Mouse (Mus musculus) NIH3T3 (cell line): ENCODE results near the gene Gmds.

Experiments
- DNase-seq: peaks from one replicate; pipeline ENCODE4 v3.0.0-alpha.2; 2012; ENCODE audit warnings: low read depth

Gmds gene

DNA sequence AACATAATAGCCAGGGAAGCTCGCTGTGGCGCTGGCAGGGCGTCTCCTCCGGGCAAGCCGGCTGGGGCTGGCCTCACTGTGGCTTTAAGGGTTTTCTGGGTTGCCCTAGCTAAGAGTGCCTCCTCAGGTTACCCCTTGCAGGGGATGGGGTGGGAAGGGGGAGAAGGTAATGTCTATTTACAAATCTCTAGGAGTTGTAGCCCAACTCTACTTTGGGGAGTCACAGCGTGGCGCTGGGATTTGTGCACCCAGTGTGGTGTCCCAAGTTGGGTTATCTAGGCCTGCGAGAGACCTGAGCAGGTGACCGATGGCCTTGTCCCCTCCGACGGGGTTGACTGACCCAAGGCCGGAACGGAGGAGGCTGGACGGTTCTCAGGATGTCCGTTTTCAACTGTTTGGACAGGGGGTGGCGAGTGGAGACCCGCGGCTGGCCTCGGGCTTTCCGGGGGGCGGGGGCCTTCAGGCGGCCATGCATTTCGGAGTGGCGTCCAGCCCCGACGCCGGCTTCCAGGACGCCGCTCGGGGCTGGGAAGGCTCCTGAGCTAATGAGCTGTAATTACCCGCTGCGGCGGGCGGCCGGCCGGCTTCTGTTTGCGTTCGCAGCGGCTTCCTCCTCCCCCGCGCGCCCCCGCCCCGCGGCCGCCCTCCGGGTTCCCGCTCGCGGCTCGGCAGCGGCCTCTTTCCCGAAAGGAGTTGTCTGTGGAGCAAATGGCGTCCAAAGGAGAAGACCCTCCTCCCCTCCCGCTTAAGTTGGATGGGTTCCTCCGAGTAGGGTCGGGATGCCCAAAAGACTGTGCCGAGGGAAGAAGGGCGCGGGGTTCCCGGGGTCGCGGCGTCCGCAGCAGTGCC is 527.6 kb downstream of the Gmds start:
- DNase-seq = no peak

DNA sequence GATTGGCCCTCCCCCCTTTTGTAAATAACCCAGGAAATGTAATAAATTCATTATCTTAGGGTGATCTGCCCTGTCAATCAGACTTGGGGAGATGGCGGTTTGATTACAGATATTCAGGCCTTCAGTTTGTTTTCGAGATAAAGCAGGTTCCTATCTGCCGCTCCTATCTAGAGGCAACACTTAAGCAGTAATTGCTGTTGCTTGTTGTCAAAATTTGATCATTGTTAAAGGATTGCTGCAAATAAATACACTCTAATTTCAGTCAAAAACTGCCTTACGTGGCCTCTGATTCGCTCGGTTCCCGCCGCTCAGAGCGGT is 528.2 kb downstream of the Gmds start:
- no peak for DNase-seq

DNA sequence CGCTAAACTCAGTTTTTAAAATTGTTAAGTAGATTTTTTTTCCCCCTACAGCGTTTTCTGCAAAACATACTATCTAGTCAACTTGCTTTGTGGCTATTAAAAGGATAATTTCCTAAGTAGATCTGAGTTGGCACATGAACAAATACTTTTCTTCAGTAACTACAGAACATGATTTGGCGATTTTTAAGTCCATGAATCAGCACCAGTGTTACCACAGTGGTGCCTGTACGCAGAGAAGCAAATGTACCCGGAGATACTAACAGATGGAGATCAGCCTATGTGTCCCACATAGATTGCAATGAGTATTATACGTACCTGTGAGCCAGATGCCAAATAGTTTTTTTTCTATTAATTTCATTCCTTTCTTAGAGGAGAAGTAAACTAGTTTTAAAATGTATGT is 528.8 kb downstream of the Gmds start:
- DNase-seq = peak; percentile 39

DNA sequence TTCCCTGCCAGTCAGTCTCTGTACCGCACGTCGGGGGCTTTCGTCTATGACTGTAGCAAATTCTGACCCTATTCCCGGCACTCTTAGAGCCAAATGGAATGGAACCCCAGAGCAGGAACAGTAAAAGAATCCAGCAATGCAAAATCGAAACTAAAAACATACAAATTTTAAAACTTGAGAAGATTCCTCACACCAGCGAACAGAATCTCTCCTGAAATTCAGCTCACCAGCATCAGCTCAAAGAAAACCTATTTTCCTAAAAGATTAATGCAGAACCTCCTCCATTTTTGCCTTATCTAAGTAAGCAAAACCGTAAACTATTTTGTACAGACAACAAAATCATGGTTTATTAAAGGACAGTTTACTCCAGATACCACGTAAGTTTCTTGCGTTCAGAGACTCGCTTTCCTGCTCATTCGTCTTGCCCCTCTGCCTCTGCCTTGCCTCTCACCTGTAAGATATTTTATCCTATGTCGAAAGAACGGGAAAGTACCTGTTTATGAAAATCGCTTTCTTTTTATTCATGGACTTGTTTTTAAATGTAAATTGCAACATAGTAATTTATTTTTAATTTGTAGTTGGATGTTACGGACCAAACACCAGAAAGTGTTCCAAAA is 529.6 kb downstream of the Gmds start:
- no peak for DNase-seq

DNA sequence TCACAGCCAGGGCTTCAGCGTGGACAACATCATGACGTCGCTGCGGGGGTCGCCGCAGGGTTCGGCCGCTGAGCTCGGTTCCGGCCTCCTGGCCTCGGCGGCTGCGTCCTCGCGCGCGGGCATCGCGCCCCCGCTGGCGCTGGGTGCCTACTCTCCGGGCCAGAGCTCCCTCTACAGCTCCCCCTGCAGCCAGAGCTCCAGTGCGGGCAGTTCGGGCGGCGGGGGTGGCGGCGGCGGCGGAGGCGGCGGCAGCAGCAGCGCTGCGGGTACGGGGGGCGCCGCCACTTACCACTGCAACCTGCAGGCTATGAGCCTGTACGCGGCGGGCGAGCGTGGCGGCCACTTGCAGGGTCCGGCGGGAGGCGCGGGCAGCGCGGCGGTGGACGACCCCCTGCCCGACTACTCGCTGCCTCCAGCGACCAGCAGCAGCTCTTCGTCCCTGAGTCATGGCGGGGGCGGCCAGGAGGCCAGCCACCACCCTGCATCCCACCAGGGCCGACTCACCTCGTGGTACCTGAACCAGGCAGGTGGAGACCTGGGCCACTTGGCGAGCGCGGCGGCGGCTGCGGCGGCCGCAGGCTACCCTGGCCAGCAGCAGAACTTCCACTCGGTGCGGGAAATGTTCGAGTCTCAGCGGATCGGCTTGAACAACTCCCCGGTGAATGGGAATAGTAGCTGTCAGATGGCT is 530.3 kb downstream of the Gmds start:
- peak; percentile 88 for DNase-seq

DNA sequence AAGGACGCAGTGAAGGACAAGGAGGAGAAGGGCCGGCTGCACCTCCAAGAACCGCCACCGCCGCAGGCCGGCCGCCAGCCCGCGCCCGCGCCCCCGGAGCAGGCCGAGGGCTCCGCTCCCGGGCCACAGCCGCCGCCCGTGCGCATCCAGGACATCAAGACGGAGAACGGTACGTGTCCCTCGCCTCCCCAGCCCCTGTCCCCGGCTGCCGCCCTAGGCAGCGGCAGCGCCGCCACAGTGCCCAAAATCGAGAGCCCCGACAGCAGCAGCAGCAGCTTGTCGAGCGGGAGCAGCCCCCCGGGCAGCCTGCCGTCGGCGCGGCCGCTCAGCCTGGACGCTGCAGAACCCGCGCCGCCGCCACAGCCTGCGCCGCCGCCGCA is 530.8 kb downstream of the Gmds start:
- DNase-seq = peak; percentile 47

DNA sequence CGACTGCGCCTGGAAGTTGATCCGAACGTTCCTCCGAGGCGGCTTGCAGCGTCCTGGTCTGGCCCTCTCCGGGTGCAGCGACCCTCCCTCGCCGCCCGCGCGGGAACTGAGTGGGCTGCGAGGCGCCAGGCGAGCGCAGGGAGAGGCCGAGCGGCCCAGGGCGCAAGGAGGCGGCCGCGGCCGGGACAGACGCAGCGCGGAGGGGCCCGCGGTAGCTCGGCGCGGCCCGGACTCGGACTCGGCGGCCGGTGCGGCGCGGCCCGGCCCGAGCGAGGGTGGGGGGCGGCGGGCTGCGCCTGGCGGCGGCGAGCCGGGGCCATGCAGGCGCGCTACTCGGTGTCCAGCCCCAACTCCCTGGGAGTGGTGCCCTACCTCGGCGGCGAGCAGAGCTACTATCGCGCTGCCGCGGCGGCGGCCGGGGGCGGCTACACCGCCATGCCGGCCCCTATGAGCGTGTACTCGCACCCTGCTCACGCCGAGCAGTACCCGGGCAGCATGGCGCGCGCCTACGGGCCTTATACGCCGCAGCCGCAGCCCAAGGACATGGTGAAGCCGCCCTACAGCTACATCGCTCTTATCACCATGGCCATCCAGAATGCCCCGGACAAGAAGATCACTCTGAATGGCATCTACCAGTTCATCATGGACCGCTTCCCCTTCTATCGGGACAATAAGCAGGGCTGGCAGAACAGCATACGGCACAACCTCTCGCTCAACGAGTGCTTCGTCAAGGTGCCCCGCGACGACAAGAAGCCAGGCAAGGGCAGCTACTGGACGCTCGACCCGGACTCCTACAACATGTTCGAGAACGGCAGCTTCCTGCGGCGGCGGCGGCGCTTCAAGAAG is 531.4 kb downstream of the Gmds start:
- peak; percentile 65 for DNase-seq

DNA sequence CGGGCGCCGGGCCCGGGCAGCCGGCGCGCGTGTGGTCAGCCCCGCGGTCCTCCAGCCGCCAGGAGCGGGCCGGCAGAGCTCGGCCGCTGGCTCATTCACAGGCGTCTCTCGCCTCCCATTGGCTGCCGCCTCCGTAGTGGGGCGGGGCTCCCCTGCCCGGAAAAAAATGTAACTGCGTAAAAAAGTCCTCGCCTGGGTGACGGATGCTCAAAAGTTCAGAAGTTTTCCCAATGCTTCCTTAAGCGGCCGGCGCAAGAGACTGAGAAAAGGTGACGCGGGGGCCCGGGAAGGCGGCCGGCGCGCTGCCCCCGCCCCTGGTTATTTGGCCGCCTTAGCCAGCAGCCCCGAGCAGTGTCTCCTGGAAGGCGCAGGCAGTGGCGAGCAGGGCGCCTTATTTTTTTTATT is 532.1 kb downstream of the Gmds start, which contains the start of gene Foxc1:
Foxc1 (plus strand) TSS at position 206 of the 405 bp plus-strand sequence.
- peak; percentile 93 for DNase-seq

DNA sequence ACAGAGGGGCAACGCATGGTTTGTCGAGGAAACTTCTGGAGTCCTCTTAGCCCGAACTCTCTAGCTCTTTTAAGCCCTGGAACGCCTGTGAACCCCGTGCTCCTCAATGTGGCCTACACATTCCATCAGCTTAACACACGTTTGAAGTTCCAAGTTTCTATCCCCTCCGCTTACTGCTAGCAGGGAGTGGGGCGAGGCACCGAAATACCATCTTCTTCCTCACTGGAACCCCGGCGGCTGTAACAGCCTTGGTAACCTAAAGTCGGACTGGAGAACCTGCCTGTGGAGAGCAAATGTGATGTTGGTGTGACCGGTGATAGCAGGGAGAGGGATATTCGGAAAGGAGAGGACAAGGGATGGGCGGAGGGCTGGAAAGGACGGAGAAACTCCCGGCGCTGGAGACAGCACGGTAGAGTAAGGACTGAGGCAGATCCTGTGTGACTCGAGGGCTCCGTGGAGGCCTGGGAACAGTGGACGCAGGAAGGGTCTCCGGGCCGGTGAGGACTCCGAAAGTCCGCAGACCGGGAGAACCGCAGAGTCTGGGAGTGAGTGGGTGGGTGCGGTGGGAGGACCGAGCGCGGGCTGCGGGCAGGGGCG is 532.6 kb downstream of the Gmds start:
- peak; percentile 7 for DNase-seq

DNA sequence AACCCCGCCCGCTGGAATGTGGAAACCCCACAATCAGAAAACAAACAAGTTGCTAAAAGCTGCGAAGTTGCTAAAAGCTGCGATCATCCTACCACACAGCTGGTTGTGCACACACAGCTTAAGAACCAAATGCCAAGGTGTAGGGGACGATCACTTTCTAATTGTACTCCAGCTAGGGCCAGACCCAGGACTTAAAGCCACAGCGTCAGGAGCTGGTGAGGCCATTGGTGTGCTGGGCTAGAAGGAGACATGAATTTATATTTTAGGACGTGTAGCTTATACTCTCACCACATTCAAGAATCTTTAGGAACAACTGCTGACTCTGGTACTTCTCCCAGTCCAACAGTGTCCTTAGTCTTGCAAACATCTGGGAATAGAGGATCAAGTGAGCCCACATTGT is 534.0 kb downstream of the Gmds start:
- no peak for DNase-seq

DNA sequence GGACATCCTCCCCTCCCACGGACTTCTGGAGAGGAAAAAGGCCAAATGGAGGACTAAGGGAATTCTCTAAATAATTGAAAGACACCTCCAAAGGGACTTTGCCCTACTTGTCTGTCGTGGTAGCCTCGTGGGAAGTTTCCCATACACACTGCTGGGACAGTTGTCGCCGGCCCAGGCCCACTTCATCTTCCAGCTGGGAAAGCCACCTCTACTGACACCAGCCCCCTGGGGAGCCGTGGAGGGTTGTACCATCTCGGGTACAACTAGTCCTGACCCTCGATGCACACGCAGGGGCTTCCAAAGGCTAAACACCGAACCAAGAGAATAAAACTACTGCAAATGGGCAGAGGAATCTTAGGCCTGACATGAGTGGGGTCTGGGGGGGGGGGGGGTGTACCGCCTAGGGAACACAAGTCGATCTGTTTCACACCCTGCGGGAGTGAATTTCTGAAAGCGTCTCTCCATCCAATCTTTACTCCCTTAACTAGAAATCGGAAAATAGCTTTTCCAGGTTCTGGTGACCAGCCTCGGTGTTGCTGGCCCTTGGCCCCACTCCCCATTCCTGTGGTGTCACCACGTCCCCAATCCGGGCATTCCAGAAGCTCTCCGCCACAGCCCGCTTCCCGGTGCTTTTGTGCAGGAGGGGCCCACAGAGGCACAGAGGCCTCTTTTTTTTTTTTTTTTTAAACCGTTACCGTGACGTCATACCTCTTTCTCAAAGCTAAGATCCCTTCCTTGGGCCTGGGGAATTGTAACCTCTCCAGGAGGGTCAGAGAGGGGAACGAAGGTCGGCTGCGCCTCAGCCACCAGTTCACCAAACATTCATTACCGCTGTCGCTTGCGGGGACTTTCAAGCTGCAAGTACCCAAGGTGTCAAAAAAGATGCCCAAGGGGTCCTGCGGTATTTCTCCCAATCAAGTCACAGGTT is 535.1 kb downstream of the Gmds start:
- DNase-seq = no peak

DNA sequence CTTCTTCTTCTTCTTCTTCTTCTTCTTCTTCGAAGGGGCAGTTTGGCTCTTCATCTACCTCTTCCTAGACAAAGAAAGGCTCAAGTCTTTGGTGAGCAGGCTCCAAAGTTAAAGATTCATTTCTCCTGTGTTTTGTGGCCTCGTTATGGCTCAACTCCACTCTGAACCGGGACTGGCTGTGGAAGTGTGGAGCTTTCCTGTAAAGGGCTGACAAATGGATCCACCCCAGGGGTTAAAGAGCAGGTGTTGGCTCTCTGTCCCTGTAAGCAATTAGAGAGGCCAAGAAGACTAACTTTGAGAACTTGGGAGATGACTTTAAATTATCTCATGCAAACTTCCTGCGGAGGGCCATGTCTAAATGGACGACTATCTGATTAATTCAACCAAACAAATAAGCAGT is 536.1 kb downstream of the Gmds start:
- no peak for DNase-seq

DNA sequence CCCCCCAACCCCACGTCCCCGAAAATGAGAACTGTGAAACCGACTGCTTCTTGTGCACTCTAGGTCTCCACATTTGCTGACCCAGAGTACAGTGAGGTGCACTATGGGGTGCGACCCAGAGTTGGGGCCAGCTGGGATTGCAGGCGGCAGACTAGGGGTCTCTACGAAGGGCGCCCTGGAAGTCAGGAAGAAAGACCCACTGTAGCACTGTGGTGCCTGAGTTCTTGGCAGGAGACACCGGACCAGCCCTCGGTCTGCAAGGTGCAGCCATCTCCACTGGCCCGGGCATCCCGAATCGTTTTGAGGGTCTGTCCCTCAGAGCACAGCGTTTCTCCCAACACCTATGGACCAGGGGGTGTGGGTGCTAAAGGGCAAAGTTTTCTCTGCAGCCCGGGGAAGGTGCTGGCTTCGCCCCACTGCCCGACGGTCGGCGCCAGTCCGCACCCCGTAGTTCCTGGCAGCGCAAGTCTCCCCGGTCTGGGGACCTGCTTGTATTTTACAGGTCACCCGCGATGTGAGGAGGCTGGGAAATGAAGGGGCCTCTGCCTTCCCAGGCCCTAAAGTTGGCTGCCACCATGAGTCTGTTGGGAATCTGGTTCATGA is 536.7 kb downstream of the Gmds start:
- no peak for DNase-seq

DNA sequence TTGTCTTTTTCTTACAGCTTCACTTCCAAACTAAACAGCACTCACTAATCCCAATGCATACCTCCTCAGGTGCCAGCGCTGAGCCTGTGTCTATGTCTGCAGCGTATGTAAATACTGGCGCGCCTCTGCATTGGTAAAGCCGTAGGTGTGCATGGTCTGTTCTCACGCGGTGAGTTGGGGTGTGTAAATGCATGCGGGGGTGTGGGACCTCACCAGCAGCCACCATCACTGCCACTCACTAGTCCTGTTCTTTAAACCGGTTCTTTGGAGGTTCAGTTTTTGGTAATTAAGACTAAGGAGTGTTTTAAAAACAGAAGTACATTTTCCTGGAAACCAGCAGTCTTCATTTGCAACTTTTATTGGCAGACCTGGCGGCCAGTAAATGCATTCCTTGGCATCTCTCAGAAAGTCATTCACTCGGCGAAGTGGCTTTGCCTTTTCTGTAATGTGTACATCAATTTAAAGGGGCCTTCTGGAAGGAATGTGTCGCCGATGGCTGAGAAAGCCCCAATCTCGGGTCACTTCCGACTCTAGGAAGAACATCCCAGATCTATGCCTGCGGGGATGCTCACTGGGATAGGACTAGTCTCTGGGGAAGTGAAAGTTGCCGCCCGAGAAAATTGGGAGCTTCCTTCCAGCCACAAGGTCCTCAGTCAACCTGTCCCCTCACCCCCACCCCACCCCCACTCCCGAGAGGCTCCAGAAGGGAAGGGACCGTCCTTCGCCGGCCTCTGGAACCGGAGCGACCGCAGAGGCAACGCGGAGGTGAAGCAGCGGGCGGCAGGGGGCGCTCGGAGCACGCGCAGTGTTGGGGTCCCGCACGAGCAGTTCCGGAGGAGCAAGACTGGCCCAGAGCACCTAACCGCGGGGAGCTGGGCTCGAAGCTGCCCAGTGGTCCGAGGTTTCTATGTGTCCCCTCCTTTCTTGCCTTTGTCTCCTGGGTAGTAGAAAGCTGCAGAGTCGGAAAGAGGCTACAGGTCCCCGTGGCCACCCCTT is 537.7 kb downstream of the Gmds start:
- peak; percentile 87 for DNase-seq

DNA sequence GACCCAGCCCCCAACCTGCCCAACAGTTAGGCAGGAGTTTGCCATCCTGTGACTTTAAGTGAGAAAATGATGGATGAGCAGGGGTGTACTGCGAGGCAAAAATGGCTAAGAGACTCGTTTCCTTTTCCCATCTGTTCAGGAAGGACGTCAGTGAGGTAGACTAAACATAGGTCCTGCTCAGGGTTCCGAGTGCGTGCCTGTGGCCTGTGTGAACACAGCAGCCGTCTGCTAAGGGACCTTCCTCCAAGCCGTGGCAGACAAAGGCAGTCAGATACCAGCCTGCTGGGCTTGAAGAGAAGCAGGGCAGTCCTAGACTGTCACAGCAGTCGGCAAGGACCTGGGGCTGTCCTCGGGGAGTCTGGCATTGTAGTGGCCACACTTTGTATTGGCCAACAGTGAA is 540.5 kb downstream of the Gmds start:
- no peak for DNase-seq

DNA sequence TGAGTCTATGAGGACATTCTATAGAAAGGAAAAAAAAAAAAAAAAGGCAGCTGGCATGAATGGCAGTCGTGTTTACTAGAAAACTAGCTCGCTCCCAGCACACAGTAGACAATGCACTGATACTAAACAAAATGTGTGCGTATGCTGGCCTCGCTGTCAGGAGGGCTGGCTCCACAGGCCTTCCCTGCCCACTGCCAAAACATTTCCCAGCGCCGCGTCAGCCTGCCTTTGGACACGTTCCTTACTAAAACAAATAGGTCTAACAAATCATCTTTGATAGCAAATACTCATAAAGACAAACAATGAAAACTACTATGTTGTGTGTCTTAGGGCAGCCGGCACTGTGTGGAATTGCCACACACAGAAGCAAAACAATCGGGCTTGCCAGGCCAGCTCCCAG is 541.2 kb downstream of the Gmds start:
- no peak for DNase-seq

DNA sequence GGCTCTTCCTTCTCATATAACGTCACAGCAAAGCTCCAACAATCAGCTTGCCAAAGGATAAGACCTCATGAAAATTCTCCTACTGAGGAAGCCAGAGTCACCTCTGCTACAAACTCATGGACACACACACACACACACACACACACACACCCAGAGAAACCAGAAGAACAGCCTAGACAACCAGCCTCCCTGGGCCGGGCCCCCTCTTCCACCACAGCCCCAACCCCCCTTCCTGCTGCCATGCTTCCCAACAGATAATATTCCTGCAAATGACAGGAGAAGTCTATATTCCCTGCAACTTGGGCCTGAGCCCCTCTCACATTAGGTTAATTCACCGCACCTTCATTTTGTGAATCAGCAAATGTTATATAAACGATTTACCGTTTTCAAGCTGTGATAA is 545.4 kb downstream of the Gmds start:
- DNase-seq = no peak

DNA sequence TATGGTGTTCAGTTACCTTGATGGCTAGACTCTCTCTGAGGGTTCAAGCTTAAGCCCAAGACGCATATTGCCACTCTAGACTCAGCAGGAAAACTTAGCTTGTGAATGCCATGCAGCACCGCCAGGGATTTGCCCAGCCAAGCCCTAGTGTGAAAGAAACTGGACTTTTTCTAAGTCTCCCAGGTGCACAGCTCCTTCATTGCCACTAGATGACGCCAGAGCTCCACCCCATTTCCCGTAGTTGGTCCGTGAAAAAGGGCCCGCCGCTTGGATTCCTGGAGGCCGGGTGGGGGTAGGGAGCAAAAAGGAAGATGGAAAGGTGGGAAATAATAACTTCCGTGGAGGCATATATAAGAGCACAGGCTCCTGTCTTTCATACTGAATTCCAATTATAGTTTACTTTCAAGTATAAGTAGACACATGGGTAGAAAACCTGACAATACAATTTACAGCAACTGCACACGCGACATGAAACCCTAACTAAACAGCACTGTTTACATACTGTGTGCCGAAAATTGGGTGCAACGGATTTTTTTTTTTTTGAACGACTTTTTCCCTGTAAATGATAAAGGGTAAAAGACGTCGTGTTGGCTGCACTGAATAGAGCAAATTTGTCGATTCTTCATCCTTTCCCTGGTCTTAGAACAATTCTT is 545.9 kb downstream of the Gmds start:
- DNase-seq = peak; percentile 82

DNA sequence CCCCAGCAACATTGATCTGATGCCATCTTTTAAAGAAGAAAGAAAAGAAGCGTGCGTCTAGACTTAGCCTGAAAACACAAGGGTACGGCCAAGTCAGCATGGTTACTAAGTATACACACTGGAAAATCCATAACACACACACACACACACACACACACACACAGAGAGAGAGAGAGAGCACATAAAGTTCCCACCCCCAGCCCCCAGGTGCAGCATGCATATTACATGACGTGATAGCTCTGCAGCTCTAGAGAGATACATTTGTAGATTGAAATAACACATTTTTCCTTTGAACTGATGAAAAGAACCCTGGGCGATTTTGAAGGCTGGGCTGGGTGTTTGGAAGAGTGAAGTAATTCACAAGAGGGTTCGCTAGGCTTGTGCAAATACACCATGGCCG is 553.8 kb downstream of the Gmds start:
- no peak for DNase-seq
